Mouse (Mus musculus) telencephalon, adult 2 months (tissue): ENCODE measurements around the gene Trappc6a.
"Not testable (repeated sequence)": the region's sequence is repeated elsewhere in the genome, so short reads cannot be mapped to it uniquely, and the experiment has no call there.

Experiments
- DNase-seq: peaks from one replicate; pipeline ENCODE4 v3.0.0-alpha.2; 2011; ENCODE audit warnings: low read depth, low spot score

Gene Trappc6a

GRCm38 (mm10) chr7:19489525-19489924 is 18.7 kb upstream of the Trappc6a start:
- DNase-seq: no peak

- no peak for DNase-seq
Measured at GRCm38 (mm10) chr7:19491731-19492130, 16.5 kb upstream of the Trappc6a start.

- no peak for DNase-seq
Measured at GRCm38 (mm10) chr7:19494751-19495474, 13.3 kb upstream of the Trappc6a start.

GRCm38 (mm10) chr7:19495521-19496213 is 12.5 kb upstream of the Trappc6a start:
- no peak for DNase-seq

GRCm38 (mm10) chr7:19496214-19496555 is 12.0 kb upstream of the Trappc6a start:
- DNase-seq: no peak

GRCm38 (mm10) chr7:19498326-19498725 is 9.9 kb upstream of the Trappc6a start:
- no peak for DNase-seq

GRCm38 (mm10) chr7:19500420-19501363 is 7.5 kb upstream of the Trappc6a start:
- DNase-seq: no peak

GRCm38 (mm10) chr7:19501658-19502057 is 6.5 kb upstream of the Trappc6a start:
- no peak for DNase-seq

- DNase-seq: no peak
Measured at GRCm38 (mm10) chr7:19503481-19504068, 4.6 kb upstream of the Trappc6a start.

- no peak for DNase-seq
Measured at GRCm38 (mm10) chr7:19506326-19506725, 1.9 kb upstream of the Trappc6a start.

- DNase-seq: no peak
Measured at GRCm38 (mm10) chr7:19506969-19507611, 1.1 kb upstream of the Trappc6a start.

GRCm38 (mm10) chr7:19507612-19507981 is 598 bp upstream of the Trappc6a start:
- no peak for DNase-seq

- DNase-seq: no peak
Measured at GRCm38 (mm10) chr7:19508924-19509568, 851 bp downstream of the Trappc6a start.

GRCm38 (mm10) chr7:19509786-19510185 is 1.6 kb downstream of the Trappc6a start:
- no peak for DNase-seq

GRCm38 (mm10) chr7:19511934-19512333 is 3.7 kb downstream of the Trappc6a start:
- not testable (repeated sequence) for DNase-seq

- no peak for DNase-seq
Measured at GRCm38 (mm10) chr7:19512353-19512752, 4.2 kb downstream of the Trappc6a start.

- DNase-seq: no peak
Measured at GRCm38 (mm10) chr7:19517652-19518365, 9.6 kb downstream of the Trappc6a start, which contains the start of gene Nkpd1. TSS of gene Nkpd1 (plus strand) at chr7:19517838.

- no peak for DNase-seq
Measured at GRCm38 (mm10) chr7:19520032-19520431, 11.8 kb downstream of the Trappc6a start.

- DNase-seq: no peak
Measured at GRCm38 (mm10) chr7:19523017-19523756, 15.0 kb downstream of the Trappc6a start.
